Mouse (Mus musculus) megakaryocyte progenitor cell, adult 5-6 weeks (primary cell): Measurements from ENCODE around the gene B3glct. TPM values are rescaled to one million over a fixed set of nuclear protein-coding genes. Genes with fewer than 3 reads are reported as not detected.

Experiments used
- ATAC-seq: replicated peaks from 2 replicates; pipeline ENCODE4 v1.8.0; 2016; ENCODE audit warnings: mild to moderate bottlenecking, moderate TSS enrichment, inconsistent platforms; ENCODE audit not compliant: poor library complexity
- total RNA-seq, 2 experiments: library from RNA; stranded (forward) in 1 of 2; stranded (reverse) in 1 of 2; fragments of 157-497, 149-512 nt in 1 of 2; fragments of 200-1000 nt in 1 of 2; gene quantifications; 2 replicates each; pipeline versions ENCODE4 v1.2.3 to v1.2.4; 2015 to 2017

Gene B3glct
- total RNA-seq, 2 experiments from 2014 or later: 5.9 to 10.9 TPM

- ATAC-seq: peak; percentile 58; the same call in 1 of the 2 replicates
Observed at GRCm38 (mm10) chr5:149662980-149663379, 15.1 kb upstream of the B3glct start.

GRCm38 (mm10) chr5:149663417-149663816, 14.6 kb upstream of the B3glct start:
- ATAC-seq: no peak

DNA sequence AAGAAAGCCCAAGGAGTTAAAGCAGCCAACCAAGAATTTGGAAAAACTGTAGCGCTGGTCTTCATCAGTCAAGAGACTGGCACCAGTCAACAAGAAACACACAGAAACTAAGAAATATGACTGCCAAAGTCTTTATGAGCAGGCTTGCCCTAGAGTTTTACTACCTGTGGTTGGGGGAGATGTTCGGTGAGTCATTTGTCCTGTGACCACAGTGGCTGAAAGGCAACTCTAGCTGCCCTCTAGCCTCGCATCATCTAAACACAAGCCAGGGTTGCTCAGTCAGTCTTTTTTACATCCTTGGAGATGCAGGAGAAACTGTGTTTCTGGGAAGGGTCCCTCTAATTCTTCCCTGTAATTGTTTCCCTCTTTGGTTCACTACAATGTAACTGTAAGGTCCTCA, 834 bp upstream of the B3glct start:
- no peak for ATAC-seq

DNA sequence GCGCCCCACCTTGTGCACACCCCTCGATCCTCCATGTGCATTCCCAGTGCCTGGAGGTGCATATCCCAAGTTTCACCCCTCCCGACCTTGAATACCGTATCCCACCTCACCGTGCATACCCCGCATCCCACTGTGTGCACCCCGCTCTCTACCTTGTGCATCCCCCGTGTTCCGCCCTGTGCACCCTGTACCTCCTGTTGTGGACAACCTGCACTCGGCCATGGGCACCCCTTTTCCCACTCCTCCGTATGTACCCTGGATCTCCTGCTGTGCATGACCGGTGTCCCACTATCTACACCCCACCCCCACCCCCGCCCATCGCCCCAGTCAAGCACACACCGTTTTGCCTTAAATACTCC, 939 bp downstream of the B3glct start:
- ATAC-seq: peak; percentile 8

DNA sequence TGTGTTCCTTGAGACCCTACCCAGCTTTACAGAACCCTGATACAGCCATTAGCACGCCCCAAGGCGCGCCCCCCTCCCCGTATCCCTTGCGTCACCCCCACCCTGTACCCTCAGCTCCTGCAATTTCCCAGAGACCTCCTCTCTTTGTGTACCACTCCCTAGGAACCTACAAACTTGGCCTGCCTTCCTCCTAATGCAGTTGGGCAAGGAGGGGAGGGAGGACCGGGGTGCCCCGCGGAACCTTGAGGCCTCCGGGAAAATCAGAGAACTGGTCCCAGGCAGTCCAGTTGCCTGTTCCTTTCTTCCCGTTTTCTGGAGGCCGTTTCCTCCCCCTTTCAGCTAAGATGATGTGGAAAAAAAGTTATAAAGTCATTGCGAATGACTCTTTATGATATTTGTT, 1.3 kb downstream of the B3glct start:
- no peak for ATAC-seq

DNA sequence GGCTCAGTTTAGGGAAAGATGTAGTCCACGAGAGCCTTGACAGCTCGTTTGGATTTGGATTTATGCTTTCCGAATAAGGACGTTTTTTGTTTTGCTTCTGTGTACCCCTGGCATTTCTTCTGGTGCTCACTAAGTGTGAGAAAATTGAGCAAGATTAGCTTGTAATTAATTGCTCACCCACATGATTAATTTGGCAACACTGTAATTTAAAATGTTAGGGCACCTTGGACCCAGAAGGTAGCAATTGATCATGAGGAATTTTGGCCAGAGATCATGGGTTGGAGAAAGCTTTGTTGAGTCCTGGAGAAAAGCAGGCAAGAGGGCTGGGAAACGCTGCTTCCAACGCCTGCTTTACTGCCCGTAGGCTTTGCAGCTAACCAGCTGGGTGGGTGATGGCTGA, 1.9 kb downstream of the B3glct start:
- no peak for ATAC-seq

GRCm38 (mm10) chr5:149680946-149681345, 2.9 kb downstream of the B3glct start:
- ATAC-seq: no peak

- ATAC-seq: peak; percentile 61
Observed at GRCm38 (mm10) chr5:149689860-149690259, 11.8 kb downstream of the B3glct start.

GRCm38 (mm10) chr5:149692548-149692947, 14.5 kb downstream of the B3glct start:
- ATAC-seq: no peak

DNA sequence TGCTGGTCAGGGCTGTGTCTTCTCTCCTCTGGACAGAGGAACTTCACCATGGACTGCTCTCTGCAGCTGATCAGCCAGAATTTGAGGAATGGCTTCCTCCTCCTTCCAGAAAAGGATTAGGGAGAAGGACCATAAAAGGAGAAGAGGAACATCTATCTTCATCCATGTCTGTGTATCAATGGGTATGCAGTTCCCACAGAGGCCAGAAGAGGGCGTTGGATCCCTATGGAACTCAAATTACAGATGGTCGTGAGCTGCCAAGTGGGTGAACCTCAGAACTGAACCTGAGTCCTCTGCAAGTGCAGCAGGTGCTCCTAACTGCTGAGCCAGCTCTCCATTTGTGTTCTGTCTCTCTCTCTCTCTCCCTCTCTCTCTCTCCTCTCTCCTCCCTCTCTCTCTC, 15.2 kb downstream of the B3glct start:
- no peak for ATAC-seq

DNA sequence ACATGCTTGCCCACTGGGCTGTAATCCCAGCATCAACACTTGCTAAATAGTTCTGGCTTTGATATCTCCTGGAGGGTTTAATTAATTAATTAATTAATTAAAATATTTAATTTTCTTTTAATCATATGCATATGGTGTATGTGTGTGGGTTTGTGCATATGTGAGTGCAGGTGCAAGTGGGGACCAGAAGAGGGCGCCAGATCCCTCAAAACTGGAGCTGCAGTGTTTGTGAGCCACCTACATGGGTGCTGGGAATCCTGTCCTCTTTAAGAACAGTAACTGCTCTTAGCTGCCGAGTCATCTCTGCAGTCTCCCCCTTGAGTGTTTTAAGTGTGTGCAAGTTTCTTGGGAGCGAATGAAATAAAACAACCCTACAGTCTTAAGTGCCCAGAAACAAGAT, 15.9 kb downstream of the B3glct start:
- ATAC-seq: no peak

- ATAC-seq: peak; percentile 69
Observed at GRCm38 (mm10) chr5:149695077-149695750, 17.2 kb downstream of the B3glct start.

GRCm38 (mm10) chr5:149702770-149703169, 24.7 kb downstream of the B3glct start:
- peak; percentile 48; the same call in 1 of the 2 replicates for ATAC-seq

DNA sequence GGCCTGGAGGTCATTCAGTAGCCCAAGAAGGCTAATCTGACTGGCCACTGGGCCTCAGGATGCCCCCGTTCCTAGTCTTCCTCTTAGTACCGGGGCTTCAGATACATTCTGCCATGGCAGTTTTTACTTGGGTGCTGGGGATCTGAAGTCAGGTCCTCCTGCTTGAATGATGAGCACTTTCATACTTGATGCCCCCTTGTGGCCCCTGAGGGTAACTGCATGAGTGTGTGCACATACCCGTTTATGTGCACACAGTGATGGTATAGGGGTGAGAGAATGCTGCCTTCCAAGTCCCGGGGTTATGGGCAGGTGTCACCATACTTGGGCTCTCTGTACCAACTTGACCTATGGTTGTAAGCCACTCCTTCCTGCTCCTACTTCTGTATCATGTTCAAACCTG, 33.5 kb downstream of the B3glct start:
- ATAC-seq: peak; percentile 63; the same call in 1 of the 2 replicates

GRCm38 (mm10) chr5:149713170-149713774, 35.2 kb downstream of the B3glct start:
- ATAC-seq: peak; percentile 72

- no peak for ATAC-seq
Observed at GRCm38 (mm10) chr5:149713834-149714233, 35.8 kb downstream of the B3glct start.

DNA sequence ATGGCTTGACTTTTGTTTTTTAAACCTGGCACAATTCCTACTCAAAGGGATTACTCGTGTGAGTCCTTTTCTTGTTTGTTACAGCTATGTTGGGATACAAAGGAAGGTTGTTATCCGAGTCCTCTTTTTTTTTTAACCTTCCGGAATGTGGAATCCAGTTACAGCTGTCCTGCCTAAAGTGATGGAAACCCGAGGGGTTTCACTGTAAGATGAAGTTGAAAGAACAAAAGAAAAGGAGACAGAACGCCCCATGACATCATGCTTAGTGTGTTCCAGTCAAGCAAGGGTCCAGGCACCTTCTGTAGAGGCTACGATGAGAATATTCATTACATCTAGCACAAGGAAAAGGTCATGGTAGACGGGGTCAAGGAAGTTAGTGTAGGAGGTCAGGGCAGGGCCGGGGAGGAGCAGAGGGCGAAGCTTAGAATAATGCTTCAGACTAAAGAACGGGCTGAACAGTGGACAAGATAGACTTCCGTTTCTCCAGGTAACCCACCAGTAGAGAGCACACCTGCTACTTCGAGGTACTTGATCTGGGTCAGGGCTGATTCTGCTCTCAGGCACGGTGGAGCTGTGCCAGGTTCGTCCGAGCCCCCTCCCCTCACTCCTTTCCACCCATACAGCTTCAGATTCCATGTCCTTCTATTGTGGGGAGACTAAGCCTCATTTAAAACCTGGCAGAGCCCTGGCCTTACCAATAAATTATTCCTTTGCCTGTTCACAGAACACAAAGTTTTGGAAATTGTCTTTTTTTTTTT, 37.7 kb downstream of the B3glct start:
- no peak for ATAC-seq

GRCm38 (mm10) chr5:149716329-149716690, 38.3 kb downstream of the B3glct start:
- no peak for ATAC-seq

- ATAC-seq: no peak
Observed at GRCm38 (mm10) chr5:149731776-149732175, 53.7 kb downstream of the B3glct start.

DNA sequence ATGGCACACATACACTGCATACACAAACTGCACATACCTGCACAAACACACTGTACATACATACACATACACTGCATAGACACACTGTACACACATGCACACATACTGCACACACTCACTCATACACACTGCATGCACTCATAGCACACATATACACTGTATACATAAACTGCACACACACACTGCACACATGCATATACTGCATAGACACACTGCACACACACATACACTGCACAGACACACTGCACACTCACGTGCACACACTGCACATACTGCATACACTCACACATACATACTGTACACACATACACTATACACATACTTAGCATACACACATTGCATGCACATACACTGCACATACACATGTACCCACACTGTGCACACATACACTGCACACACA, 59.2 kb downstream of the B3glct start:
- no peak for ATAC-seq

GRCm38 (mm10) chr5:149740145-149740544, 62.1 kb downstream of the B3glct start:
- 0 out of 2 replicates have a peak, but pooled peaks have one; percentile 23 for ATAC-seq

- ATAC-seq: no peak
Observed at GRCm38 (mm10) chr5:149740703-149741102, 62.7 kb downstream of the B3glct start.
